Mouse (Mus musculus) bone marrow macrophage, adult 2 months (primary cell): ENCODE measurements around the gene Foxe3.
"Not testable (repeated sequence)": the region's sequence is repeated elsewhere in the genome, so short reads cannot be mapped to it uniquely, and the experiment has no call there.

Experiments
- CTCF ChIP-seq: IDR thresholded peaks from 2 replicates; pipeline ENCODE4 v1.5.1; 2012; ENCODE audit warnings: low read depth, mild to moderate bottlenecking, low read length, moderate library complexity
- POLR2A ChIP-seq: IDR thresholded peaks from 2 replicates; pipeline ENCODE4 v1.6.1; 2012; ENCODE audit warnings: mild to moderate bottlenecking, low read depth, low read length, borderline replicate concordance

GRCm38 (mm10) chr4:114960881-114961280, 35.1 kb upstream of the Foxe3 start:
- TF ChIP-seq POLR2A, CTCF: not testable (repeated sequence)
